Mouse (Mus musculus) lung, postnatal 0 days (tissue): Measurements from ENCODE around the gene Lrp5. TPM values are rescaled to one million over a fixed set of nuclear protein-coding genes. Genes with fewer than 3 reads are reported as not detected.
A peak's percentile ranks its signal among the peaks of the same experiment; 100 is the strongest.
"Not testable (repeated sequence)": the region's sequence is repeated elsewhere in the genome, so short reads cannot be mapped to it uniquely, and the experiment has no call there.

Source experiments
- ATAC-seq: fragments of 200-750 bp; cut with Nextera tagmentation; 2 replicates; pipeline ENCODE4 v1.8.0; 2017; ENCODE audit warnings: moderate library complexity
- DNase-seq: peaks from one replicate; pipeline ENCODE4 v3.0.0-alpha.2; 2016; ENCODE audit warnings: low spot score
- H3K27ac ChIP-seq: fragments of 300-500 bp; sonication (generic); 2 replicates; pipeline ENCODE4 v1.5.1; 2014; ENCODE audit warnings: antibody characterized with exemption, mild to moderate bottlenecking, low read length, mixed read lengths
- H3K27me3 ChIP-seq: fragments of 300-500 bp; sonication (generic); replicated peaks from 2 replicates; pipeline ENCODE4 v1.6.1; 2014; ENCODE audit warnings: low read length, mixed read lengths; ENCODE audit not compliant: insufficient read depth
- H3K36me3 ChIP-seq: fragments of 300-500 bp; sonication (generic); 2 replicates; pipeline ENCODE4 v1.6.1; 2014; ENCODE audit warnings: low read length, mixed read lengths; ENCODE audit not compliant: insufficient read depth
- H3K4me1 ChIP-seq: fragments of 300-500 bp; sonication (generic); 2 replicates; pipeline ENCODE4 v1.6.1; 2014; ENCODE audit warnings: antibody characterized with exemption, low read depth, low read length, mixed read lengths; ENCODE audit not compliant: insufficient read depth
- H3K4me2 ChIP-seq: fragments of 300-500 bp; sonication (generic); replicated peaks from 2 replicates; pipeline ENCODE4 v1.6.1; 2014; ENCODE audit warnings: low read depth, mild to moderate bottlenecking, low read length, moderate library complexity, mixed read lengths
- H3K4me3 ChIP-seq: fragments of 300-500 bp; sonication (generic); 2 replicates; pipeline ENCODE4 v1.5.1; 2014; ENCODE audit warnings: low read depth, low read length
- H3K9ac ChIP-seq: fragments of 300-500 bp; sonication (generic); replicated peaks from 2 replicates; pipeline ENCODE4 v1.6.1; 2014; ENCODE audit warnings: low read depth, mild to moderate bottlenecking
- H3K9me3 ChIP-seq: fragments of 300-500 bp; sonication (generic); 2 replicates; pipeline ENCODE4 v1.6.1; 2016; ENCODE audit warnings: low read length, mixed read lengths
- CTCF ChIP-seq: IDR thresholded peaks from 2 replicates; pipeline ENCODE4 v1.5.1; 2016; ENCODE audit warnings: antibody characterized with exemption, mild to moderate bottlenecking
- EP300 ChIP-seq: IDR thresholded peaks from 2 replicates; pipeline ENCODE4 v1.6.1; 2016; ENCODE audit warnings: antibody characterized with exemption, mild to moderate bottlenecking, control low read depth
- WGBS: fragments of 180-500 bp; shearing (Covaris S2); extraction: QIAGEN DNeasy Blood & Tissue Kit; methylation state at CpG from one replicate; pipeline ENCODE4 v1.1.7; 2014; 5-methylcytosine and 5-hydroxymethylcytosine counted together
- polyA plus RNA-seq: library from polyadenylated mRNA; unstranded; fragments of >200 nt; fragmentation: Nextera tagmentation; extraction: Ambion mirVana; gene quantifications from 2 replicates; pipeline ENCODE4 v1.2.1, GENCODE M21; 2015

Gene Lrp5
- polyA plus RNA-seq, 1 experiment from 2014 or later: 5.1 TPM

- Histone ChIP-seq H3K9ac (no peak overlapping the region), H3K9me3 (no peaks in the 10 kb centered on the region), H3K4me3 (no peak overlapping the region), H3K27me3 (no peaks in the 10 kb centered on the region), H3K27ac (peak overlapping the region; percentile 72), H3K36me3 (no peaks in the 10 kb centered on the region), H3K4me2 (no peak overlapping the region), H3K4me1 (peaks cover 42% of the 10 kb centered on the region)
- DNase-seq (no peak), ATAC-seq (no peak)
- 55% methylated on average over 6 of the region's 6 CpGs for WGBS
- TF ChIP-seq CTCF: no peak
- TF ChIP-seq EP300: 0 out of 2 replicates have a peak, but pooled peaks have one; percentile 21
Observed at GRCm38 (mm10) chr19:3667155-3667895, 19.0 kb downstream of the Lrp5 start.

DNA sequence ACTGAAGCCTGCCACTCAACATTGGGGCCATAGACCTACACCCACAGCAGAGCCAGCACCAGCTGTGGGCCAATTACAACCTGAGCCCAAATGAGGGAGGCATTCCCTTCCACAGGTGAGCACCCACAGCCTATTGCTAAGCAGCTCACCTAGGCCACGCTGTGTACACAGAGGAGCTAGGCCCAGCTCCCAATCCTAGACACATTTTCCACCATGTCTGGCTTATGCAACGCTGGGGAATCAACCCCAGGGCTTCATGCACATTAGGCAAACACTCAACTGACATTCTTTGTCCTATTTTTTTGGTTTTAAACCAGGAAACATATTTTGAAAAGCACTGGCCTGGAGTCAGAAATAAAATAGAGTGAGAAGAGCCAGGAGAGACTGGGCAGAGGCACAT is 19.7 kb downstream of the Lrp5 start:
- Histone ChIP-seq H3K4me2 (no peak overlapping the region), H3K27ac (peak overlapping the region; percentile 72), H3K27me3 (no peaks in the 10 kb centered on the region), H3K4me1 (peaks cover 42% of the 10 kb centered on the region), H3K9ac (no peak overlapping the region), H3K9me3 (no peaks in the 10 kb centered on the region), H3K4me3 (no peak overlapping the region), H3K36me3 (no peaks in the 10 kb centered on the region)
- TF ChIP-seq CTCF (no peak), EP300 (no peak)
- ATAC-seq (no peak), DNase-seq (no peak)
- WGBS: 40% methylated on average over 2 of the region's 2 CpGs

GRCm38 (mm10) chr19:3665510-3665909 is 20.9 kb downstream of the Lrp5 start:
- Histone ChIP-seq H3K9ac (no peak overlapping the region), H3K9me3 (no peaks in the 10 kb centered on the region), H3K4me3 (no peak overlapping the region), H3K27ac (peak overlapping the region; percentile 51), H3K27me3 (no peaks in the 10 kb centered on the region), H3K36me3 (no peaks in the 10 kb centered on the region), H3K4me2 (no peak overlapping the region), H3K4me1 (peaks cover 41% of the 10 kb centered on the region)
- peak; percentile 59 for DNase-seq
- TF ChIP-seq EP300 (no peak), CTCF (no peak)
- ATAC-seq: peak; percentile 43
- WGBS: 16% methylated on average over 5 of the region's 5 CpGs

DNA sequence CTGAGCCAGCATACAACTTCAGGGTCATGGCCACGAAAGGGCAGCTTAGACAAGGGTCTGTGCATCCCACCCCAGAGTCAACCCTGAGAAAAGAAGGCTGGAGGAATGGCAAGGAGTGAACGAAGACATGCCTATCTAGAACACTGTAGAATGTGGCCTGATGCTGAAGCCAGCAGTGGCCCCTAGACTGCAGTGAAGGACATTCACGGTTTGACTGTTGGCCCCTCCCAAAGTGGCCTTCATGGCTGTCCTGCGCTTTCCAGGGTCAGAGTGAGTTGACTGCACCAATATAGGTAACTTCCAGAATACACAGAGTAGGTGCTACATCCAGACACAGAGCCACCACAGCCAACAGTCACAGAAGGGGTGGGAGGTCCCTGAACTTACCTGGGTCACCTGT is 28.4 kb downstream of the Lrp5 start:
- no peak overlapping the region for H3K9ac ChIP-seq
- DNase-seq (no peak), ATAC-seq (no peak)
- TF ChIP-seq EP300: no peak
- H3K27me3 ChIP-seq: no peaks in the 10 kb centered on the region
- H3K9me3 ChIP-seq: no peaks in the 10 kb centered on the region
- no peak overlapping the region for H3K4me2 ChIP-seq
- no peak overlapping the region for H3K4me3 ChIP-seq
- no peak overlapping the region for H3K27ac ChIP-seq
- H3K36me3 ChIP-seq: peaks cover 14% of the 10 kb centered on the region; the same call in 1 of the 2 replicates
- WGBS: 93% methylated on average over 4 of the region's 4 CpGs
- H3K4me1 ChIP-seq: 0 out of 2 replicates have a peak, but pooled peaks cover 5% of the 10 kb centered on the region

GRCm38 (mm10) chr19:3657065-3657464 is 29.3 kb downstream of the Lrp5 start:
- not testable (repeated sequence) for H3K4me2 ChIP-seq, H3K4me1 ChIP-seq, H3K4me3 ChIP-seq, H3K27ac ChIP-seq, DNase-seq, H3K9ac ChIP-seq, H3K9me3 ChIP-seq, ATAC-seq, H3K27me3 ChIP-seq
- H3K36me3 ChIP-seq: peaks cover 17% of the 10 kb centered on the region; the same call in 1 of the 2 replicates
- 95% methylated on average over 4 of the region's 4 CpGs for WGBS

- 33% methylated on average over 1 of the region's 1 CpGs for WGBS
- no peak overlapping the region for H3K9ac ChIP-seq
- TF ChIP-seq EP300 (no peak), CTCF (no peak)
- H3K9me3 ChIP-seq: no peaks in the 10 kb centered on the region
- no peak overlapping the region for H3K4me2 ChIP-seq
- H3K4me3 ChIP-seq: no peak overlapping the region
- DNase-seq: no peak
- H3K27ac ChIP-seq: no peak overlapping the region
- H3K36me3 ChIP-seq: peaks cover 22% of the 10 kb centered on the region; the same call in 1 of the 2 replicates
- peak; percentile 11; the same call in 1 of the 2 replicates for ATAC-seq
- H3K27me3 ChIP-seq: no peaks in the 10 kb centered on the region
- H3K4me1 ChIP-seq: 0 out of 2 replicates have a peak, but pooled peaks cover 5% of the 10 kb centered on the region
Observed at GRCm38 (mm10) chr19:3656144-3656543, 30.2 kb downstream of the Lrp5 start.
